Mouse (Mus musculus): ENCODE measurements at regions not wholly inside any gene's neighbourhood (a gene's known extent, or its start where the extent isn't known, plus 50 kb on each side); places are given as distances from the start of the nearest gene placed in this dataset.

- no peak for TF ChIP-seq CTCF (IDR thresholded peaks at IDR 0.05)
- intact Hi-C loops (cut with DNase I) = no loop called here
- no peak overlapping the region for H3K4me3 ChIP-seq
- DNase-seq = no peak
- peak overlapping the region; percentile 67; the same call in 1 of the 2 replicates for H3K27ac ChIP-seq
Observed at GRCm38 (mm10) chr15:96874145-96874544, 174.6 kb upstream of the Slc38a2 start.

GRCm38 (mm10) chr15:96873562-96873961, 174.0 kb upstream of the Slc38a2 start:
- Histone ChIP-seq H3K4me3 (no peak overlapping the region), H3K27ac (peak overlapping the region; percentile 63)
- intact Hi-C loops (cut with DNase I) = no loop called here
- no peak for DNase-seq
- no peak for TF ChIP-seq CTCF (IDR thresholded peaks at IDR 0.05)

DNA sequence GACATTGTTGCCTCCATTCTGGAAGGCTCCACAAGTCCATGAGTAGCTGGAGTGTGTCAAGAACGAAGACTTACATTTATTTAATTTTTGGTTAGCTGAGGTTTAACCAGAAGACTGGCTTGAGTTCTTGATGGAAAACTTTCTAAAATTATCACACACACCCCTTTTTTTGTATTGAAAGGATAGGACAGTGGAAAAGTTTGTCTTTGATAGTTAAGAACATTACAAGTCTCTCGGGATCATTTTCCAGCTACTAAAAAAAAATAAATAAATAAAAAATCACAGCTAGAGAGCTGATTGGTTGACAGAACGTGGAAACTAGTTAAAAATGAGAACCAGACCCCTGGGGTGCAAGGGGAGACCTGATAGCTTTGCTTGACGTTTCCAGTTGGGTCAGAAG, 173.6 kb upstream of the Slc38a2 start:
- intact Hi-C loops (cut with DNase I) = no loop called here
- Histone ChIP-seq H3K4me3 (no peak overlapping the region), H3K27ac (peak overlapping the region; percentile 63)
- no peak for TF ChIP-seq CTCF (IDR thresholded peaks at IDR 0.05)
- DNase-seq = no peak

GRCm38 (mm10) chr15:96867701-96868100, 168.2 kb upstream of the Slc38a2 start:
- intact Hi-C loops (cut with DNase I) = no loop called here
- DNase-seq = no peak
- peak overlapping the region; percentile 35; the same call in 1 of the 2 replicates for H3K27ac ChIP-seq
- no peak for TF ChIP-seq CTCF (IDR thresholded peaks at IDR 0.05)
- no peak overlapping the region for H3K4me3 ChIP-seq

- no peak overlapping the region for H3K4me3 ChIP-seq
- H3K27ac ChIP-seq = no peak overlapping the region
- DNase-seq = no peak
- no peak for TF ChIP-seq CTCF (IDR thresholded peaks at IDR 0.05)
- intact Hi-C loops (cut with DNase I) = no loop called here
Observed at GRCm38 (mm10) chr15:96865932-96866331, 166.4 kb upstream of the Slc38a2 start.

- H3K27ac ChIP-seq = peak overlapping the region; percentile 72
- no peak overlapping the region for H3K4me3 ChIP-seq
- no peak for DNase-seq
- intact Hi-C loops (cut with DNase I) = loop anchor here (5.0 kb wide), 1 partner anchor 55 kb away; no protein-coding TSS in a partner anchor
- TF ChIP-seq CTCF (IDR thresholded peaks at IDR 0.05) = no peak
Observed at GRCm38 (mm10) chr15:96857709-96858108, 158.2 kb upstream of the Slc38a2 start.

GRCm38 (mm10) chr15:96851970-96852768, 152.6 kb upstream of the Slc38a2 start:
- DNase-seq = no peak

GRCm38 (mm10) chr15:96848150-96848549, 148.6 kb upstream of the Slc38a2 start:
- TF ChIP-seq CTCF (IDR thresholded peaks at IDR 0.05) = peak; percentile 59
- H3K4me3 ChIP-seq = no peak overlapping the region
- no peak for DNase-seq
- H3K27ac ChIP-seq = no peak overlapping the region
- intact Hi-C loops (cut with DNase I) = loop anchor here (5.0 kb wide), 1 partner anchor 36 kb away; no protein-coding TSS in a partner anchor

More at GRCm38 (mm10) chr15:96851970-96852768, 152.6 kb upstream of the Slc38a2 start:
- intact Hi-C loops (cut with DNase I) = no loop called here
- Histone ChIP-seq H3K4me3 (peak overlapping the region; percentile 59), H3K27ac (peak overlapping the region; percentile 35; the same call in 1 of the 2 replicates)
- TF ChIP-seq CTCF (IDR thresholded peaks at IDR 0.05) = no peak

DNA sequence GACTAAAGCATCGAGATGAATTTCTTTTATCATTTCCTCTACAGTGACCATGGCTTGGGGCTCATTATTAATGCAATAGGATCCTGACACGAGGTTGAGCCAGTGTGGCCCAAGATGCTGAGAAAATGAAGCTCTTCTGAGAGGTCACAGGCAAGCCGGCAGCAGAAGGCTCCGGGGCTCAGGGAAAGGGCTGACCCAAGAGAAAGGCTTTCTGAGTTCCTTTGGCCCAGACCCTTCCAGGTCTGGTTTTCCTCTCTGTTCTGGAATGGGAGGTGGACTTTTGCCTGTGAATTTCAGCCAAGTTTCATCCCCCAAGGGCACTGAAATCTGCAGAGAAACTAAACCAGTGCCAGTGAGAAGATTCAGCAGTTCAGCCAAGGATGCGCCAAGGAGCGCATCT, 145.7 kb upstream of the Slc38a2 start:
- intact Hi-C loops (cut with DNase I) = loop anchor here (5.0 kb wide), 1 partner anchor 33 kb away; no protein-coding TSS in a partner anchor
- peak; percentile 47 for DNase-seq
- TF ChIP-seq CTCF (IDR thresholded peaks at IDR 0.05) = no peak
- H3K27ac ChIP-seq = peak overlapping the region; percentile 50
- H3K4me3 ChIP-seq = no peak overlapping the region

- no peak overlapping the region for H3K4me3 ChIP-seq
- no peak for DNase-seq
- H3K27ac ChIP-seq = peak overlapping the region; percentile 50
- TF ChIP-seq CTCF (IDR thresholded peaks at IDR 0.05) = no peak
- intact Hi-C loops (cut with DNase I) = no loop called here
Observed at GRCm38 (mm10) chr15:96844290-96844689, 144.8 kb upstream of the Slc38a2 start.

DNA sequence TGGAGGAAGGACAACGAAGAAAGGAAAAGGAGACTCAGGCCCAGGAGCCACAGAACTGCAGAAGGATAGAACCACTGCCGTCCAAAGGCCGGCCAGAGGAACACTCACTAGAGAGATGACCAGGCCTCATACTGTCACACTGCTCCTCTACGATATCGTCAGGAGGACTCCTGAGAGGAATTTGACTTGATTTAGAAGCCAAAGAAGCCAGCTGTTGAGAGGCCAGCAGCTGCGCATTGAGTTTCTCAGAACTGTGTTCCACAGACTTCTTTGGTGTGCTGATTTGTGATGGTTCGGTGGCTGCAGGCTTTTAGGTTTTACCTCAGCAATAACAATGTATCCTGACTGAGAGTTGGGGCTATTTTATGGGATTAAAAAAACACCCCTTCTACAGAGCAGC, 144.1 kb upstream of the Slc38a2 start:
- no peak for DNase-seq
- no peak for TF ChIP-seq CTCF (IDR thresholded peaks at IDR 0.05)
- intact Hi-C loops (cut with DNase I) = no loop called here
- H3K27ac ChIP-seq = peak overlapping the region; percentile 50
- H3K4me3 ChIP-seq = no peak overlapping the region

DNA sequence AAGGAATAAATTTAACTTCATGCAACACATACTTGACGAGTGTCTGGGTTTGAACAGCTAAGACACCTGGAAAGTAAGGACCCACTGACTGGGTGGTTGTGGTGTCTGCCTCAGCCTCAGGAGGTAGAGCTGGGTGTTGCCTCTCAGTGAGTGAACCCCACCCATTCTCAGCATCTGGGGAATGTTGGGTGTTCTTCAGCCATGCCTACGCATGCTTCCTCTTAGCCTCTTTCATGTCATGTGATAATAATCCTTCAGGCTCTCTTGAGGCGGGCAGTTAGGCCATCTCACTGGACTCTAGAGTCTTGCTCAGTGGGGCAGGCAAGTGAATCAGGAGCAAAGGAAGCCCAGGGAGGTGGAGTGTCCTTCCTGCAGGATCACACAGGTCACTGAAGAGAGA, 143.4 kb upstream of the Slc38a2 start:
- intact Hi-C loops (cut with DNase I) = no loop called here
- H3K4me3 ChIP-seq = no peak overlapping the region
- DNase-seq = no peak
- TF ChIP-seq CTCF (IDR thresholded peaks at IDR 0.05) = no peak
- 0 out of 2 replicates have a peak overlapping the region, but pooled peaks have one; percentile 6 for H3K27ac ChIP-seq

DNA sequence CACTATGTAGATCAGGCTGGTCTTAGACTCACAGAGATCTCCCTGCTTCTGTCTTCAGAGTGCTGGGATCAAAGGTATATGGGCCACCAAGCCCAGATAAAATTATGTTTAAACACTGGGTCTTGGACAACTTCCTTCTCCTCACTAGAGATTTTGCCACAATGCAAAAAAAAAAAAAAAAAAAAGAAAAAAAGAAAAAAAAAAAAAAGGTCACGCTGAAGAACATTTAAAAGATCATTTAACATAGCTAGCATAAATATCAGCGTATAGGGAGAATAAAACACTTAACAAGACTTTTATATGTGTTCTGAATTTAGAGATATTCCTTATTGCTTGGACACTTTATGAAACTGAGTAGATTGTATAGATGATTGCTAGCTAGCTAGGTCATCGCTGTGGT, 137.1 kb upstream of the Slc38a2 start:
- H3K4me3 ChIP-seq = no peak overlapping the region
- TF ChIP-seq CTCF (IDR thresholded peaks at IDR 0.05) = no peak

GRCm38 (mm10) chr15:96834862-96835261, 135.3 kb upstream of the Slc38a2 start:
- Histone ChIP-seq H3K4me3 (no peak overlapping the region), H3K27ac (no peak overlapping the region)
- DNase-seq = no peak
- peak; percentile 27; the same call in 1 of the 2 replicates for TF ChIP-seq CTCF (IDR thresholded peaks at IDR 0.05)
- intact Hi-C loops (cut with DNase I) = no loop called here

More for the DNA sequence above, 137.1 kb upstream of the Slc38a2 start:
- DNase-seq = no peak
- H3K27ac ChIP-seq = no peak overlapping the region
- intact Hi-C loops (cut with DNase I) = no loop called here
